Mouse (Mus musculus): Measurements from ENCODE around the gene Polr3c.
"Not testable (repeated sequence)": the region's sequence is repeated elsewhere in the genome, so short reads cannot be mapped to it uniquely, and the experiment has no call there.

The Polr3c gene

GRCm38 (mm10) chr3:96707903-96708683 lies 19.3 kb downstream of the Polr3c start, which contains the start of gene Nudt17:
Nudt17 (minus strand) TSS chr3:96708562.
- DNase-seq (ENCODE audit: low read depth): peak; percentile 79

DNA sequence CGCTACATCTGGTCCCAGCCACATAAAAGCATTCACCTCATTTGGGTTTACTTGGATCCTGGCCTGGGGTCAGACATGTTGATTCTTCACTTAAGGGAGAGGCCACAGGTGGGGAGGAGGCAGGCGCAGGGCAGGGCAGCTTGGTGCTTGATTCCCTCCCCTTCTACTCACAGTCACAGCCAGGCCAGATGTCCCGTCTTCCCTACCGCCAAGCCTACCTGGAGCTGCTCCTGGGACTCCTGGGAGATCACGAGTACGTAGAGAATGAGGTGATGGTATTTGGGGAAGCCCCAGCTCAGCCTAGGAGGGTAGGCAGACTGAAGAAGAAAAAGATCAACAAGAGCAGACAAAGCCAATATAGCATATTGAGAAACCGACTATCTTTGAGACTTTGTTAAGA lies 20.4 kb downstream of the Polr3c start:
- no peak for DNase-seq (ENCODE audit: low read depth)

GRCm38 (mm10) chr3:96706217-96706616 lies 21.2 kb downstream of the Polr3c start:
- DNase-seq (ENCODE audit: low read depth): no peak

DNA sequence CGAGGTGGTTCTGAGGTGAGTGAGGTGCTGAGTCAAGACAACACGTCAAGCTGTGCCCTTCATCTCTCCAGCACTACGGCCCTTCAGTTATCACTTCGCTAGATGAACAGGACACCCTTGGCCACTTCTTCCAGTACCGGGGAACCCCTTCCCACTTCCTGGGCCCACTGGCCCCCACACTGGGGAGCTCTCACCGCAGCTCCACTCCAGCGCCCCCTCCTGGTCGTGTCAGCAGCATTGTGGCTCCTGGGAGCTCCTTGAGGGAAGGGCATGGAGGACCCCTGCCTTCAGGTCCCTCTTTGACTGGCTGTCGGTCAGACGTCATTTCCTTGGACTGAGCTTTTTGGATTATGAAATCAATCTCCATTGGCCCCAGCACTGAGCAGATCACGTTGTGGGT lies 22.6 kb downstream of the Polr3c start:
- peak; percentile 58 for DNase-seq (ENCODE audit: low read depth)

GRCm38 (mm10) chr3:96701003-96701402 lies 26.4 kb downstream of the Polr3c start:
- no peak for DNase-seq (ENCODE audit: low read depth)

GRCm38 (mm10) chr3:96700376-96700775 lies 27.1 kb downstream of the Polr3c start:
- peak; percentile 72 for DNase-seq (ENCODE audit: low read depth)

DNA sequence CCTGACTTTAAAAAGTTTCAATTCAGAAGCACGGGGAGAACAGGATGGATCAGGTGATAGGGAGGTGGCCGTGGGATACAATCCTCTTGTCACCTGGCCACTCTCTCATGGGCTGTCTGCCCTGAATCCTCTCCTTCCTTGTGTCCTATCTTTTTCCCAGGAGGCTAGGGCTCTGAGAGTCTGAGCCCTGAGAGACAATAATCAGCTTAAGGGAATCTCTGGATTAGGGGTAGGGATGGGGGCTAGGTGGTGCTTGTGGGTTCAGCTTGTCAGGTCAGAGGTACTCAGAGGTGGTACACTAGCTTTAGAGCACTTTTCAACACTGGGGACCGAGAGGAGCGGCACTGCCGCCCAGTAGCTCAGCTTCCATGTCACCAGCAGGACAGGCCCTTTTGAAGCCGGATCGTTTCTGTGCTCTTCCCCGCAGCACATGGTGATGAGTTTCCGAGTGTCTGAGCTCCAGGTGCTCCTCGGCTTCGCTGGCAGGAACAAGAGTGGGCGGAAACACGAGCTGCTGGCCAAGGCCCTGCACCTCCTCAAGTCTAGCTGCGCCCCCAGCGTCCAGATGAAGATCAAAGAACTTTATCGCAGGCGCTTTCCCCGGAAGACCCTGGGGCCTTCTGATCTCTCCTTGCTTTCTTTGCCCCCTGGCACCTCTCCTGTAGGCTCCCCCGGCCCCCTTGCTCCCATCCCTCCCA lies 28.3 kb downstream of the Polr3c start:
- DNase-seq (ENCODE audit: low read depth): no peak

DNA sequence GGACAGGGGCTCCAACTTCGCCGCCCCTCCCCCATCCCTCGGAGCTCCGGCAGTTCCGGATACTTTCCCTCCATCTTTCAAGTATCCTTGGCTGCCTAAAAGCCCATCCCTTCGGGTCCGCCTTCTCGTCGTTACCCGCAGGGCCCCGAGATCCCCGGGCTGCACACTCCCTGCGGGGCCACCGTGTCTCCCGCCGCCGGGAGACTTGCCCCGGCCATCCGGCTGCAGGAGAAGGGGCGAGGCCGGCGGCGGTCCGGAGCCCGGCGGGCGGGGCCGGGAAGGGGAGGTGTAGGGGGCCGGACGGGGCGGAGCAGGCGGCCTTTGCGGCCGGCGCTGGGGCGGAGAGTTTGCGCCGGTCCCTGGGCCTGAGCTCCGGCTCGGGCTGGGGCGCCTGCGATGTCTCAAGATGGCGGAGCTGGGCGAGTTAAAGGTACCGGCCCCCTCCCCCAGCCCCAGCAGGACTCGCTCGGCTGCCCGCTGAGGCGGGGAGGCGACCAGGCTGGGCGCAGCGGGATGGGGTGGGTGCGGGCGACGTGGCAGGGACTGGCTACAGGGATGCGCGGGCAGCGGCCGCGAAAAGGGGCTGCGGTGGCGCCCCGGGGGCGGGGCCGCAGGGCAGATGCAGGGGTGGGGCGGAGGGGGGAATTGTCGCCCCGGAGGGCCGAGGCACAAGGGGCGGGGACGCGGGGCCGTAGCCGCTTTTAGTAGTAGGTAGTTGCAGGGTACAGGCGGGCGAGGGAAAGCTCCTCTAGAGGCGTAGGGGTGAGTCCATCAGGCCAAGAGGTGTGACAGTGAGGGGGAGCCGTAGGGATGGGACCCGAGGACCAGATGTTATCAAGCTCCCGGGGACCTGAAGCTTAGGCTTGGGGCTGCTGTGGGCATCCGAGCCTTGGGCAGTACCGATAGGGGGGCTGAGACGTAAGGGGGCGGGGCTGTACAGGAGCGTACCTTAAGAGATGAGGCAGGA lies 30.4 kb downstream of the Polr3c start:
- DNase-seq (ENCODE audit: low read depth): peak; percentile 87

- peak; percentile 78 for DNase-seq (ENCODE audit: low read depth)
Measured at GRCm38 (mm10) chr3:96696198-96696765, 31.1 kb downstream of the Polr3c start, which contains the start of gene Pias3. Pias3 (plus strand) TSS chr3:96696384.

- DNase-seq (ENCODE audit: low read depth): no peak
Measured at GRCm38 (mm10) chr3:96693579-96693978, 33.8 kb downstream of the Polr3c start.

DNA sequence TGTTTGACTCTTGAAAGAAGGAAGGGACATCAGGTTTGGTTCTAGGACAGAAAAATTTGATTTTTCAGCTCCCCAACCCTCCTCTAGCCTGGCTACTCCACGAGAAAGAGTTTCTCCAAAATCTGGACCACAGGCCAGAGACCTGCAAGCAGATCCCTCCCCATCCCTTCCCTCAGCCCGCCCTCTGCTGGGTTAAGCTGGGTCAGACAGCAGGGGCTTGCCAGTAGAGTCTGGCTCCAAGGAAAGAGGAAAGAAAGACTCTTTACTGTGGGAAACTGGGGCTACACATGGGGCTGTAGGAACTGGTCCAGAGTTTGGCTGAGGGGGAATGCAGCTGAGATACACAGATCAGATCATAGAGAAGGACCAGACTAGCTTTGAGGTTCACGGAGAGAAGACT lies 34.9 kb downstream of the Polr3c start:
- DNase-seq (ENCODE audit: low read depth): no peak

DNA sequence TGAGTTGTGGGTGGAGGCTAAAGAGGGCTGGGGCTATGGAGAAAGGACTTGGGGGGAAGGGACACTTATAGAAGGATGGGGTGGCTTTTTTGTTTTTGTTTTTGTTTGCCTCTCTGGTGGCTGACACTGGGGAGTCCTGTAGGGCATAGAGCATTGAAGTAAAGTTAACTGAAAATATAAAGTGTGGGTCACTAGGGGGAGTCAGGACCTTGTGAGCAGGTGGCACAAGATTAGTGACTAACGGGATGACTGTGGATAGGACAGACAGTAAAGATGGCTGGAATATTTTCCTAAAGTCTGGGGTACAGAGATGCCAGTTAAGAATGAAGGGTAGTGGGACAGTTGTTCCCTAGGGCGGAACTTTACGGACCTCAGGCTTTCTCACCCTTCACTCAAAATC lies 37.1 kb downstream of the Polr3c start:
- DNase-seq (ENCODE audit: low read depth): peak; percentile 51

DNA sequence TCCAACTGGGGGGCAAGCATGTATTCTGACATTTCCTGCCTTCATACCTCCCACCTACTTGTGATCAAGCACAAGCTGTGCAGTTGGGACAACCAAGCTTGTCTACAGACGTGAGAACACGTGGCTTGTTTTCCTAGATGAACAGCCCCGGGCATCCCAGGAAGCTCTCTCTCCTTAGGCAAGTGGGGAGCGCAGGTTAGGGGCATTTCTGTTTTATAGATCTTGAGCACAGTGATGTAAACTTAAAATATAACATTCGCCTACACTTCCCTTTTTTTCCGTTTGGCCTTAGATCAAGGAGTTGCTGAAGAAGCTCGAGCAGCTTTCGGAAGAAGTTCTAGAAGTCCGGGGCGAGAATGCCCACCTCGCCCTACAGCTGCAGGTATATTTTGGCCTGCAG lies 38.6 kb downstream of the Polr3c start:
- no peak for DNase-seq (ENCODE audit: low read depth)

GRCm38 (mm10) chr3:96686057-96686456 lies 41.4 kb downstream of the Polr3c start:
- not testable (repeated sequence) for DNase-seq (ENCODE audit: low read depth)

- DNase-seq (ENCODE audit: low read depth): no peak
Measured at GRCm38 (mm10) chr3:96684822-96685156, 42.6 kb downstream of the Polr3c start.

- no peak for DNase-seq (ENCODE audit: low read depth)
Measured at GRCm38 (mm10) chr3:96684151-96684821, 43.1 kb downstream of the Polr3c start.

DNA sequence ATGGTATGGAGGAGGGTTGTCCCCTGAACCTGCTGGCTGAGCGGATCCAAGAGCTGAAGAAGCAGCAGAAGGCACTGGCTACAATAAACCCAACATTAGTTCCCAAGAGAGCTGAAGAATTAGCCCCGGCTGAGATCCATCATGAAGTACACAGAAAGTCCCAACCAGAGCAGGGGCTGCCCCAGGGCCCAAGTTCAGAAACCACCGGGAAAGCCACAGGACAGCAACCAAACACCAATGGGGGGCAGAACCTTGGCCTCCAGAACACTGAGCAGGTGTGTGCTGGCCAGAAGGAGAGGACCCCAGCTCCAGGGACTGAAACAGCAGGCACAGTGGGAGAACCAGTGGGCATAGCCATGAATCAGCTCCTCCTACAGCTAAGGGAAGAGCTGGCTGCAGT lies 43.9 kb downstream of the Polr3c start:
- DNase-seq (ENCODE audit: low read depth): no peak

GRCm38 (mm10) chr3:96680269-96680956 lies 47.0 kb downstream of the Polr3c start:
- DNase-seq (ENCODE audit: low read depth): no peak

DNA sequence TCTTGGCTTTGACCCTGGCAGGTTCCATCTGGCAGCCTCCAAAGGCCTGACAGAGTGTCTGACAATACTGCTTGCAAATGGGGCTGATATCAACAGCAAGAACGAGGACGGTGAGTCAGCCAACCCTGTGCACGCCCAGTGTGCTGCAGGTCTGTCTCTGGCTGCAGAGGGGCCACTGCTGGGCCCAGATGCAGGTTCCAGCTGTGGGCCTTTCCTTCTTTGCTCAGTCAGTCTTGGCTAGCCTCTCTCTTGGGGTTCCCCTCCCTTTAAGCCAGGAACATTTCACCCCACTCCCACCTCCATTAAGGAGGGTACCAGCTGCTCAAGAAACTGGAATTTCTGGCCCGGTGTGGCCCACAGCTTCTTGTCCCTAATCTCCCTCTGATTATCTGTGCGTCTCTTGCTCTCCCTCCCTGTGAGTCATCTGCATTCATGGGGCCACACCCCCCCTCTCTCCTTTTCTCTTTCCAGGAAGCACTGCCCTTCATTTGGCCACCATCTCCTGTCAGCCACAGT lies 48.2 kb downstream of the Polr3c start:
- DNase-seq (ENCODE audit: low read depth): no peak

DNA sequence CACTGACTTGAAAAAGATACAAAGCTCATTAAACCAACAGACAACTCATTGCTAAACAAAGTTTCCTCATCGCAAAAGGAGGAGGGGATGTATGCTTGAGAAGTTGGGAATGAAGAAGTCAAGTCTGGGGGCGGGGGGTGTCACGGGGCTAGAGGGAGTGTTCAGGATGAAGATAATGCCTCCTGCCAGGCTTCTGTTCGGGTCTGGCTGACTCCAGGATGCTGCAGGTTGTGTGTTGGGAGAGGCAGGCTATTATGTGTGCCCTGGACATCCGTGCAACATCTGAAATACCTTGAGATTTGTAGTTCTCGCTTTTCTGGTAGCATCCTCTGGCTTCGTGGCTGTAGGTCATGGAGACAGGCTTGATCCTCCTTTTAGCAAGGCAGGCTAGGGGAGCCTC lies 49.0 kb downstream of the Polr3c start:
- DNase-seq (ENCODE audit: low read depth): no peak

GRCm38 (mm10) chr3:96675690-96676089 lies 51.7 kb downstream of the Polr3c start:
- DNase-seq (ENCODE audit: low read depth): no peak
